Mouse (Mus musculus) v-Abl transformed pro-B cells (cell line): ENCODE results near the gene Sp100.

Experiments
- in situ Hi-C, 2 experiments: fragments of 400-800 bp; cut with MboI; formaldehyde crosslinking; loops; one replicate each; pipeline ENCODE4 v1.15.1; 2025; ENCODE audit not compliant: unreplicated experiment in 2 of 2

The Sp100 gene

DNA sequence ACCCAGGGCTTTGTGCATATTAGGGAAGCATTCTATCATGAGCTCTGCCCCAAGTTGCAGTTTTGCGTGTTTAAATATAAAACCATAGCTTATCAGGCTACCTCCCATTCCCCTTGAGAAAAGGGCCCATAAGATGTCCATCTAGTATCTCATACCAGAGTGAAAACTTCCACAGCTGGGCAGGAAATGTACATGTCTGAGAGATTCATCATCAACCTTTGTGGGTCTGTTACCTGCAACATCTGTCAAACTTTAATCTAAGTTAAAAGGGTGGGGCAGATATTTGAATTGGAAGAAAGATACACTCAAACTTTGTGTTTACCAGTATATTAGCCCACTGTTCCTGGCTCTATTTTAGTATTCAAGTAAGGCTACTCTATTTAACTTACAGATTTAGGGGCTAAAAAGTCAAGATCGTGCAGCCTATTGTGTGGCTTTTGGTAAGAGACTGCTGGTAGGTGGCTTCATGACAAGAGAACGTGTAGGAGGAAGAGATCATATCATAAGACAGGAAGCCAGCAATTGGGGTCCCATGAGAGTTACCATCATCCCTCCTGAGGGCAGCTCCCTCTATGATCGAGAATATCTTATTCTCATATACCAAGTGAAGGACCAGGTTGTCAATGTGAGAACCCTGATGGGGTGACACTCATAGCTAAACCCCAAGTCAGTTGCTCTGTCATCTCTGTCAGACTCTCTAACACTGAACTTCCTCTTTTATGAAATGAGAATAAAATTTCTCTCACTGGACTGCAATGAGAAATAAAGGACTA is 48.1 kb downstream of the Sp100 start:
- in situ Hi-C loops, result loop anchor here in 1 of 2 experiments (5.0 kb wide), 1 partner anchor 34 kb away; no protein-coding TSS in a partner anchor

DNA sequence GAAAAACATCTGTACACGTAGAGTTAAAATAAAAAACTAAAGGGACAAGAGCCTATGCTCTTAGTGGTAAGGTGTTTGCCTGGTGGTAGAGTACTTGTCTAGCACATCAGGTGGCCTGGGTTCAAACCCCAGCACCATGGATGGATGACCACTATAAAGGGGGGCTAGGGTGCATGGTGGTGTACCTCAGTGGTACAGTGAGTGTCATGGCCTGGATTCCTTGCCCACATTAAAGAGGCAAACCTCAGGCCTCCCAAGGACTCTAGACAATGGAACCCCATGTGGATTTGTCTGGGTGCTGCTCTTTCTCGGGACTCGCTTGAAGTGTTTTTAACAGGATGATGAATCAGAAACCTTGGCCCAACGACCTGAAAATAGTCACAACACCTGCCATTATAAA is 52.7 kb downstream of the Sp100 start:
- in situ Hi-C loops, result no loop called here

GRCm38 (mm10) chr1:85703245-85704186 is 53.7 kb downstream of the Sp100 start:
- in situ Hi-C loops, result no loop called here

- in situ Hi-C loops, result no loop called here
These were observed 55.8 kb downstream of the Sp100 start for GRCm38 (mm10) chr1:85705552-85705951.

DNA sequence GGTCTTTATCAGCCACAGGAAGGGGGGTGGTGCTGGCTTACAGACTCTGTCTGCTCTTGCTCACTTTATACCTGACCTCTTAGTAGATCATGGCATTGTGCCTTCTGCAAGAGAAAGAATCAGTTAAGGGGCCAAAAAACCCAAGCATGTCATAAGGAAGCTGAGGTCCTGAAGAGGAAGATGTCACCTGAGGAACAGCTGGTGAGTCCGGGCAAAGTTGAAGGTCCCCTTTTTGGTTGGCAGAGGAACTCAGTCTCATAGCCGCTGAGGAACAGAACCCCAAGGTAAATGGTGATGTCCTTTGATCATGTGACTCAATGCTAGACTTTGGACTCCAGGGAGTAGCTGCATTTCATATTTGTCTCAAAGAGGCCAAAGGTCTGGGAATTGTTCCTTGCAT is 57.0 kb downstream of the Sp100 start:
- in situ Hi-C loops, result no loop called here

DNA sequence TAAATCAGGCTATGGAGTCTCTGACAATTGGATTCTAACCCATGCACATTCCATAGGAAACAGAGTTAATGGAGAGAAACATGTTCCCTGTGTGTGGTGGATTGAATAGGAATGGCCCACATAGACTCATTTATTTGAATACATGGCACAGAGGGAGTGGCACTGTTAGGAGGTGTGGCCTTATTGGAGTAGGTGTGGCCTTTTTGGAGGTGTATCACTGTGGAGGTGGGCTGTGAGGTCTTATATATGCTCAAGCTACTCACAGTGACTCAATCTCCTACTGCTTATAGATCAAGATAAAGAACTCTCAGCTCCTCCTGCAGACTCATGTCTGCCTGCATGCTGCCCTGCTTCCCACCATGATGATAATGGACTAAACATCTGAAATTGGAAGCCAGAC is 64.7 kb downstream of the Sp100 start:
- in situ Hi-C loops, result no loop called here

- in situ Hi-C loops, result no loop called here
These were observed 66.7 kb downstream of the Sp100 start for GRCm38 (mm10) chr1:85716447-85717027.

DNA sequence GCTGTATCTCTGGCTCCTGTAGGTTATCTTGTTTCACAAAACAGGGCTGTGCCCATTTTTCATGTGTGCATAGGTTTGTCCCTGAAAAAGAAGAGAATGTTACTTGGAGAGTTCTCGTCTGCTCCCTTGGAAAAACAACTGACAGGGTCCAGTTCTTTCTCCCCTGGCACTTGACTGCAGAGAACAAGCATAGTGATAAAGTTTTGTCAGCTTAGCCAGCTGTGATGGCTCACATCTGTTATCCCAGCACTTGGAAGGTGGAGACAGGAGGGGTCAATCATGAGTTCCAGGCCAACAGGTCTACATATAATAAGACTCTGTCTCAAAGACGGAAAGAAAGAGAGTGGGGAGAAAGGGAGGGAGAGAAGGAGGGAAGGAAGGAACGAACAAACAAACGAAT is 69.3 kb downstream of the Sp100 start:
- in situ Hi-C loops, result no loop called here

DNA sequence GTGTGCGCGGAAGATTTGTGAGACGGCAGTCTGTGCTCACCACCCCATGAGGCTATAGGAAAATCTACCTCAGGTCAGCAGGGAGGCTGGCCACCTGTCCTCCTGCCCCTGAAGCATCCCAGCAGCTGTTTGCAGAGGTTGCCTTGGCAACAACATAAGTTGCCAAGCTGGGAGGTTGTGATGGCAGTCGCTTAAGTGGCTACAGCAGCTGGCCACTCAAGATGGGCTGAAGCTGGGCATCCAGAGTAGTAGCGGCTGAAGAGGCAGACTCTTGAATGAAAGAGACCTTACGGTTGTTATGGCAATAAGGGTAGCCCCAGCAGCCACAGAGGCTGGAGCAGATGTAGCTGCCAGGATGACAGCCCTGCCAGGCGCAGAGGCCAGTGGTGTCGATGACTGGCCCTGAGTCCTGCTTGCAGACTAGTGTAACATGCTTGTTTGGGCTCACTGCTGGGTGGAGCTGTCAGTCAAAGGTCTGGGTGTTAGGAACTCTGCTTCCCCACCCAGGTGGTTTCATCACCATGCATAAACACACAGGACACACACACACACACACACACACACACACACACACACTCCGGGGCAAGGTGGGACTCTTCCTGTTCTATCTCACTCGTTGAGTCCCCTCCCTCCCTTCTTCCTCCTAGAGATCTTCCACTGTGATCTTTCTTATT is 70.6 kb downstream of the Sp100 start:
- in situ Hi-C loops, result no loop called here

- in situ Hi-C loops, result loop anchor here (5.0 to 10.0 kb wide), 3 partner anchors 33 to 616 kb away; no protein-coding TSS in a partner anchor
These were observed 80.7 kb downstream of the Sp100 start for GRCm38 (mm10) chr1:85730471-85730870.

DNA sequence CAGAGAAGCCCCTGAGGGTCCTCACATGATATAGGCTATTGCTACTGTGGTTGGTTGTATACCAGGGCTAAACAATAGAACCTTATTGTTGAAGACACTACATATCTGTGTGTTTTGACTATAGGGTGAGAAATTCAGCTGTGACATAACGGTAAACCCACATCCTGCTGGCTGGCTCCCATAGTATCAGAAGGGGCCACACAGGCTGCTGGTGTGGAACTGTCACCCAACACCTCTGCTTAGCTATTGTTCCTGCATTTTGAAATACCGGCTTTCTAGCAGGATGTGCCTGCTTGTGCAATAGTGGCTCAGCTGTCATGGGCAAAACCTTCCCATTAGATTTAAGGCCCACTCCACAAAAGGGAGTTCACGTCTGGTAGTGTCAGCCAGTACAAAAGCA is 82.8 kb downstream of the Sp100 start:
- in situ Hi-C loops, result loop anchor here (5.0 to 10.0 kb wide), 3 partner anchors 35 to 618 kb away; no protein-coding TSS in a partner anchor

DNA sequence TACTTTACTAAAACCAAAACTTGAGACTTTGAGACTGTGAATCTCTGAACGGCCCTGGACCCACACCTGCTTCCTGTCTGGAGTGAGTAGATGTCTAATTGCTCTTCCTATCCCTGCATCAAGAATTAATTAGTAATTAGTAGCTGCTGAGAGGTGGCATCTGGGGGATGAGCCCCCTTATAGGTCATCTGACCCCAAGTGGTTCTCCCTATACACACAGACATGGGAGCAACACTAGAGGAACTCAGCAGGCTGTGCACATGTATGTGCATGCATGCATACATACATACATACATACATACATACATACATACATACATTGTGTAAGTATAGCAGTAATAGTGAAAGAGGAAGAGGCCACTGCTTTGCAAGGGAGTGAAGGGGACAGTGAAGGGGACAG is 84.7 kb downstream of the Sp100 start:
- in situ Hi-C loops, result loop anchor here (5.0 to 10.0 kb wide), 3 partner anchors 37 to 620 kb away; no protein-coding TSS in a partner anchor

GRCm38 (mm10) chr1:85735463-85736123 is 85.8 kb downstream of the Sp100 start:
- in situ Hi-C loops, result loop anchor here (5.0 to 10.0 kb wide), 6 partner anchors 57 to 621 kb away; partner anchors contain the start of gene Cab39 (in 1 of the 2)

DNA sequence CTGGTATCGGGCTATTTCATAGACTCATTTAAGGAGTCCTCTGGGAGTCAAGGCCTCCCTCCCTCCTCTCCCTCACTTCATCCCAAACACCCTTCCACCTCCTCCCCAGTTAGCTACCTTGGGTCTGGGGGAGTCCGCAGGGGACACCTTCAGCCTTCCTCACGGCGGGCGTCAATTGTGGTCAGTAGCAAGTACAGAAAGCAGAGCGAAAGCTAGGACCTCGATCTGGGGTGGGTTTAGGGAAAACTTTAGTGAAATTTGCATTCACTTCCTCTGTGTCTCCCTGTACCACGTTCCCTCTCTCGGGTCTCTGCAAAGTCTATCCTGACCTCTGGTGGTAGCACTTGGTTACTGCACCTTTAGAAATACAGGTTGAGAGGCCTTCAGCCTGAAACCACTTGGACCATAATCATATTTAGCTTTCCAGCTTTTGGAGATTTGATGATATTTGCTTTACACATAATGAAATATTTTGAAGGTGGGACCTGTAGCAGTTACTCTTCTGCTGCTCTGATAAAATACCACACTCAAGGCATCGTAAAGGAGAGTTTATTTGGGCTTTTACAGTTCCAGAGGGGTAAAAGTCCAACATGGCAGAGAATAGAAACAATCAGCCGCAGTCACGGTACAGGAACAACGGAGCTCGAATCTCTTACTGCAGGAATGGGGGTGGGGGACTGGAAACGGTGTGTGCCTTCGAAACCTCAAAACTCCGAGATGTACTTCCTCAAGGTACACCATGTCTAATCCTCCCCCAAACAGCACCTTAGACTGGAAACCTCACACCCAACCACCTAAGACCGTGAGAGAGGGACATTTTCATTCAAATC is 86.8 kb downstream of the Sp100 start:
- in situ Hi-C loops, result loop anchor here (5.0 to 10.0 kb wide), 6 partner anchors 56 to 622 kb away; partner anchors contain the start of gene Cab39 (in 1 of the 2)

DNA sequence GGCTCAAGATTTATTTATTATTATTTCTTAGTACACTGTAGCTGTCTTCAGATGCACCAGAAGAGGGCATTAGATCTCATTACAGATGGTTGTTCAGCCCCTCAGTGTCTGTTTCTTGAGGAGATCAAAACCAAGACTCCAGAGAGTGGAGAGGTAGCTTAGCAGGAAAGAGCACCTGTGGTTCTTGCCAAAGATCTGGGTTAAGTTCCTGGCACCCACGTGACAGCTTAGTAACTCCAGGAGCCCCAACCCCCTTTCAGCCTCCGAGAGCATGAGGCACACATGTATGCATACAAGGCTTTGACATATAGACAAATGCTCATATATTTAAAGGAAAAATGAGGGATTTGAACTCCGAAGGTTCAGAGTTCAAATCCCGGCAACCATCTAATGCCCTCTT is 89.2 kb downstream of the Sp100 start:
- in situ Hi-C loops, result loop anchor here (5.0 to 10.0 kb wide), 6 partner anchors 53 to 624 kb away; partner anchors contain the start of gene Cab39 (in 1 of the 2)

GRCm38 (mm10) chr1:85739819-85740218 is 90.0 kb downstream of the Sp100 start:
- in situ Hi-C loops, result loop anchor here (5.0 to 10.0 kb wide), 6 partner anchors 52 to 625 kb away; partner anchors contain the start of gene Cab39 (in 1 of the 2)

DNA sequence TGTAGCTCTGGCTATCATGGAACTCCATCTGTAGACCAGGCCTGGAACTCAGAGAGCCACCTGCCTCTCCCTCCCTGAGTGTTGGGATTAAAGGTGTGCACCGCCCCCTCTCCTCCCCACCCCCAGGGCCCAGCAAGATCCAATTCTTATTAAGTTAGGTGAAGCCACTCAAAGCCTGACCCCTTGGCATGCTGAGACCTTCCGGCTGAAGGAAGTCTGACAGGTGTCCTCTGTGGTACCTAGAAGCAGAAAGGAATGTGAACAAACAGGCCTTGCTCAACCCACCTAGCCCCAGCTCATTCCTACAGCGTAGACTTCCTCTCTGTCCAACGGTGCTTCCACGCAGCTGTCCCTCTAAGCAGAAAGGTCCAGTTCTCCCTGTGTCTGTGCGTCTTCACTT is 91.1 kb downstream of the Sp100 start:
- in situ Hi-C loops, result no loop called here

DNA sequence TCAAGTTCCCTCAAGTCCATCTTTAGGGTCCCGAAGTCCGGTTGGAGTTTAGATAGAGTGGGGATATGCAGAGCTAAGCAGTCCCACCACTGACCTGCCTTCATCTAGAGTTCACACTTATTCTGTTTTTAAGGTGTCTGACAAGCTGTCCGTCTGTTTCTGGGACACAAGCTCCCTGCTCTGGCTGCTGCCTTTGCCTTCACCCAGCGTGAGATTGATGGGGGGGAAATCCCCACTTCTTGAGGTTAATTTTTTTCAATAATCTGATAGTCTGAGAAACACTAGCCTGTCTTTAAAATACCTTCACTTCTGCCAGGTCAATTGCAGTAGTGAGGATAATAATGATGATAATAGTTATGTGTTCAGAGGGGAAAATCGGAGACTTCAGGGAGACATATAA is 92.5 kb downstream of the Sp100 start:
- in situ Hi-C loops, result no loop called here
